Mouse (Mus musculus): ENCODE measurements around the gene Zfp648. TPM values are rescaled to one million over a fixed set of nuclear protein-coding genes. Genes with fewer than 3 reads are reported as not detected.
A peak's percentile ranks its signal among the peaks of the same experiment; 100 is the strongest.

Zfp648 gene
- polyA plus RNA-seq, 1 experiment from 2014 or later, result not detected

GRCm38 (mm10) chr1:154175334-154175733, 25.7 kb upstream of the Zfp648 start:
- no peak overlapping the region for H3K4me3 ChIP-seq (ENCODE audit: low read depth, low read length)
- H3K9me3 ChIP-seq (ENCODE audit: low read length), result no peaks in the 10 kb centered on the region
- ATAC-seq (no peak), DNase-seq (no peak)
- no peak overlapping the region for H3K4me2 ChIP-seq (ENCODE audit: low read depth, low read length)
- no peak overlapping the region for H3K9ac ChIP-seq (replicated peaks)
- WGBS (ENCODE audit: insufficient replicate concordance), result 70% methylated on average over 6 of the region's 6 CpGs
- no peak overlapping the region for H3K27ac ChIP-seq (ENCODE audit: low read depth)
- TF ChIP-seq EP300 (IDR thresholded peaks at IDR 0.05; ENCODE audit: low read depth), result no peak
- TF ChIP-seq CTCF (IDR thresholded peaks at IDR 0.05; ENCODE audit: low read depth), result no peak
- H3K36me3 ChIP-seq (replicated peaks; ENCODE audit: insufficient read depth, low read length), result no peaks in the 10 kb centered on the region
- H3K27me3 ChIP-seq (ENCODE audit: insufficient read depth, low read length), result no peaks in the 10 kb centered on the region
- no peaks in the 10 kb centered on the region for H3K4me1 ChIP-seq (ENCODE audit: insufficient read depth)

GRCm38 (mm10) chr1:154177781-154178180, 23.2 kb upstream of the Zfp648 start:
- Histone ChIP-seq H3K4me2 (ENCODE audit: low read depth, low read length) (no peak overlapping the region), H3K9me3 (ENCODE audit: low read length) (no peaks in the 10 kb centered on the region), H3K36me3 (replicated peaks; ENCODE audit: insufficient read depth, low read length) (no peaks in the 10 kb centered on the region), H3K4me1 (ENCODE audit: insufficient read depth) (no peaks in the 10 kb centered on the region; the same call in 1 of the 2 replicates), H3K27ac (ENCODE audit: low read depth) (no peak overlapping the region), H3K27me3 (ENCODE audit: insufficient read depth, low read length) (no peaks in the 10 kb centered on the region), H3K4me3 (ENCODE audit: low read depth, low read length) (no peak overlapping the region), H3K9ac (replicated peaks) (no peak overlapping the region)
- DNase-seq, result no peak
- no peak for ATAC-seq
- 79% methylated on average over 4 of the region's 4 CpGs for WGBS (ENCODE audit: insufficient replicate concordance)
- TF ChIP-seq CTCF (IDR thresholded peaks at IDR 0.05; ENCODE audit: low read depth) (no peak), EP300 (IDR thresholded peaks at IDR 0.05; ENCODE audit: low read depth) (no peak)

GRCm38 (mm10) chr1:154178541-154179155, 22.3 kb upstream of the Zfp648 start:
- no peak for TF ChIP-seq CTCF (IDR thresholded peaks at IDR 0.05; ENCODE audit: low read depth)
- TF ChIP-seq EP300 (IDR thresholded peaks at IDR 0.05; ENCODE audit: low read depth), result no peak
- Histone ChIP-seq H3K9me3 (ENCODE audit: low read length) (no peaks in the 10 kb centered on the region), H3K27ac (ENCODE audit: low read depth) (no peak overlapping the region), H3K27me3 (ENCODE audit: insufficient read depth, low read length) (no peaks in the 10 kb centered on the region), H3K4me3 (ENCODE audit: low read depth, low read length) (no peak overlapping the region), H3K4me2 (ENCODE audit: low read depth, low read length) (no peak overlapping the region), H3K36me3 (replicated peaks; ENCODE audit: insufficient read depth, low read length) (no peaks in the 10 kb centered on the region), H3K9ac (replicated peaks) (no peak overlapping the region), H3K4me1 (ENCODE audit: insufficient read depth) (no peaks in the 10 kb centered on the region; the same call in 1 of the 2 replicates)
- 82% methylated on average over 8 of the region's 8 CpGs for WGBS (ENCODE audit: insufficient replicate concordance)
- DNase-seq, result no peak
- ATAC-seq, result no peak

- ATAC-seq (peak; percentile 80), DNase-seq (peak; percentile 75)
- H3K4me2 ChIP-seq (ENCODE audit: low read depth, low read length), result no peak overlapping the region
- no peak overlapping the region for H3K4me3 ChIP-seq (ENCODE audit: low read depth, low read length)
- TF ChIP-seq CTCF (IDR thresholded peaks at IDR 0.05; ENCODE audit: low read depth) (peak; percentile 87), EP300 (IDR thresholded peaks at IDR 0.05; ENCODE audit: low read depth) (no peak)
- H3K27me3 ChIP-seq (ENCODE audit: insufficient read depth, low read length), result no peaks in the 10 kb centered on the region
- H3K36me3 ChIP-seq (replicated peaks; ENCODE audit: insufficient read depth, low read length), result no peaks in the 10 kb centered on the region
- H3K9ac ChIP-seq (replicated peaks), result no peak overlapping the region
- H3K9me3 ChIP-seq (ENCODE audit: low read length), result no peaks in the 10 kb centered on the region
- H3K4me1 ChIP-seq (ENCODE audit: insufficient read depth), result no peaks in the 10 kb centered on the region; the same call in 1 of the 2 replicates
- 25% methylated on average over 2 of the region's 2 CpGs for WGBS (ENCODE audit: insufficient replicate concordance)
- H3K27ac ChIP-seq (ENCODE audit: low read depth), result no peak overlapping the region
These were observed 20.0 kb upstream of the Zfp648 start for GRCm38 (mm10) chr1:154180952-154181351.

GRCm38 (mm10) chr1:154182396-154183076, 18.5 kb upstream of the Zfp648 start:
- no peak overlapping the region for H3K9ac ChIP-seq (replicated peaks)
- peak; percentile 73 for ATAC-seq
- no peaks in the 10 kb centered on the region; the same call in 1 of the 2 replicates for H3K4me1 ChIP-seq (ENCODE audit: insufficient read depth)
- no peaks in the 10 kb centered on the region for H3K9me3 ChIP-seq (ENCODE audit: low read length)
- no peaks in the 10 kb centered on the region for H3K36me3 ChIP-seq (replicated peaks; ENCODE audit: insufficient read depth, low read length)
- no peak overlapping the region for H3K4me3 ChIP-seq (ENCODE audit: low read depth, low read length)
- 49% methylated on average over 6 of the region's 6 CpGs for WGBS (ENCODE audit: insufficient replicate concordance)
- no peak overlapping the region for H3K4me2 ChIP-seq (ENCODE audit: low read depth, low read length)
- H3K27me3 ChIP-seq (ENCODE audit: insufficient read depth, low read length), result no peaks in the 10 kb centered on the region
- no peak overlapping the region for H3K27ac ChIP-seq (ENCODE audit: low read depth)
- no peak for TF ChIP-seq EP300 (IDR thresholded peaks at IDR 0.05; ENCODE audit: low read depth)
- TF ChIP-seq CTCF (IDR thresholded peaks at IDR 0.05; ENCODE audit: low read depth), result peak; percentile 54
- no peak for DNase-seq

- no peak overlapping the region for H3K4me2 ChIP-seq (ENCODE audit: low read depth, low read length)
- H3K4me1 ChIP-seq (ENCODE audit: insufficient read depth), result no peaks in the 10 kb centered on the region; the same call in 1 of the 2 replicates
- no peaks in the 10 kb centered on the region for H3K9me3 ChIP-seq (ENCODE audit: low read length)
- H3K27me3 ChIP-seq (ENCODE audit: insufficient read depth, low read length), result no peaks in the 10 kb centered on the region
- no peak overlapping the region for H3K9ac ChIP-seq (replicated peaks)
- WGBS (ENCODE audit: insufficient replicate concordance), result 79% methylated on average over 7 of the region's 7 CpGs
- no peak overlapping the region for H3K4me3 ChIP-seq (ENCODE audit: low read depth, low read length)
- no peak for DNase-seq
- H3K27ac ChIP-seq (ENCODE audit: low read depth), result no peak overlapping the region
- no peaks in the 10 kb centered on the region for H3K36me3 ChIP-seq (replicated peaks; ENCODE audit: insufficient read depth, low read length)
- ATAC-seq, result no peak
- TF ChIP-seq CTCF (IDR thresholded peaks at IDR 0.05; ENCODE audit: low read depth) (no peak), EP300 (IDR thresholded peaks at IDR 0.05; ENCODE audit: low read depth) (no peak)
These were observed 17.8 kb upstream of the Zfp648 start for GRCm38 (mm10) chr1:154183077-154183751.
